Mouse (Mus musculus) activated CD4-positive, CD25-positive, alpha-beta regulatory T cell, adult 4 months (primary cell): ENCODE data around the gene Flt3l. TPM values are rescaled to one million over a fixed set of nuclear protein-coding genes. Genes with fewer than 3 reads are reported as not detected.
A peak's percentile ranks its signal among the peaks of the same experiment; 100 is the strongest.
"Not testable (repeated sequence)": the region's sequence is repeated elsewhere in the genome, so short reads cannot be mapped to it uniquely, and the experiment has no call there.

Experiments
- ATAC-seq: one replicate; pipeline ENCODE4 v1.8.0; 2017
- polyA plus RNA-seq, 2 experiments: library from polyadenylated mRNA; unstranded; fragments of 100-300 nt; shearing (Covaris generic); gene quantifications; one replicate each; pipeline ENCODE4 v1.2.1; 2017

Flt3l gene
- polyA plus RNA-seq, 2 experiments from 2014 or later = 118 to 125 TPM

DNA sequence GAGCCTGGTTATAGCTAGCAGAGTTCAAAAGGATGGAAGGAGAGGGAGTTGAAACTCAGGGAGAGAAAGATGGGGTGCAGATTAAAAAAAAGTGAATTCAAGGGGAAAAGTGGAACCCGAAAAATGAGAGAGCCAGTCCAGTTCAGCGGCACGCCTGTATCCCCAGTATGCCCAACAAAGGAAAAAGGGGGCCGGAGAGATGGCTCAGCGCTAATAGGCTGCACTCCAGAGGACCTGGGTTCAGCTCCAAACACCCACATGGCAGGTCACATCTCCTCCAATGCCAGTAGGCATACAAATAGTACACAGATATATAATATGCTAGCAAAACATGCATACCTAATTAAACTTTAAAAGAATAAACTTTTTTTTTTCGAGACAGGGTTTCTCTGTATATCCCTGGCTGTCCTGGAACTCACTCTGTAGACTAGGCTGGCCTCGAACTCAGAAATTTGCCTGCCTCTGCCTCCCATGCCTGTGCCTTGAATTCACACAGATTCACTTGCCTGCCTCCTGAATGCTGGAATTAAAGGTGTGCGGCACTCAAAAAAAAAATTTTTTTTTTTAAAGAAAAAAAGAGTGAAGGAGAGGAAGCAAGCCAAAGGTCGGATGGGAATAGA is 26.9 kb upstream of the Flt3l start:
- ATAC-seq = no peak

DNA sequence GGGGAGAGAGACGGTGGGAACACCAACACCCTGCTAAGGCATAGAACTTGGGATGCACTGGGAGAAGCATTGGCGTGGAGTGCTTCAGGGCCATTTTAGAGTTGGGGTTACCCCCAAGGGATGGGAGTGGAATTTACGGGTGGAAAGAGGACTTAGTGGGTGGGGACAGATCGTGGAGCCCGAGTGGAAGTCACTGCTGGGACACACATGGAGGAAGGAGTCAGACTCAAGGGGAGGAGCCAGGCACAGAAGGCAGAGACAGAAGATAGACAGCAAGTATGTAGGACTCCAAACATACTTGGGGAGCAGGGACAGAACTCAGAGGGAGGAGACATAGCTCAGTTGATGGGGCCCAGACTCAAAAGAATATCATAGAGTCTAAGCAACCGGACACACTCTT is 26.3 kb upstream of the Flt3l start:
- ATAC-seq = no peak

DNA sequence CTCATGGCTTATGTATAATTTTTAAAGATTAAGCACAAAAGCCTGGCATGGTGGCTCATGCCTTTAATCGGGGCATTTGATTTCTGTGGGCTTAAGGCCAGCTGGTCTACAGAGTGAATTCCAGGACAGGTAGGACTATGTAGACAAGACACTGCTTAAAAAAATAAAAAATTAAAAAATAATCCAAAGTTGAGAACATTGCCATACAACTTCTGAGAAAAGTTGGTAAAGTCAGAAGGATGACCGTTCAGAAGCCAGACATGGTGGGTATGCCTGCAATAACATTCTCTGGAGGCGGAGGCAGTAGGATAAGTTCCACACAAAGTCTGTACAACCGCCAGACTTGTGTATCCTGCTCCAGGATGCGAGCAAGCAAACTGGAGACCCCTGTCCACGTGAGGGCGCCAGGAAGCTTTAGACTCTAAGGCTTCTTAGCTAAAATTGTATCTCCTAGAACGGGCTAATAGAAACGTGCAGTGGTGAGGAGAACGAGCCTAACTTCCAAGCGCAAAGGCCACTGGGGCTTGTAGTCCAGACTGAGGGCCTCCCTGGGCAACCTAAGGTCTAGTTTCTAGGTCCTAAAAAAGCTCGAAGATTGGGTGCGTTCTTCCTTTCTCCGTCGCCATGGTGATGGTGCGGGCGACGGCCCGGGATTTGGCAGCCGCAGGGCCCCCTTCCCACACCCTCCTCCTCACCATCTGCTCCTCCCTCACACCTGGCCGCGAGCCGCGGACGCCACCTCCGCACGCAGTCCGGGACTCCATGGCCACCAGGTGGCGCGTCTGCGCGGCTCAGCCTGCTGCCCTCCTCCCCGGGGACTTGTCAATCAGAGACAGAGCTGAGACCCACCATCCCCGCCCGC is 25.6 kb upstream of the Flt3l start:
- peak; percentile 90 for ATAC-seq

DNA sequence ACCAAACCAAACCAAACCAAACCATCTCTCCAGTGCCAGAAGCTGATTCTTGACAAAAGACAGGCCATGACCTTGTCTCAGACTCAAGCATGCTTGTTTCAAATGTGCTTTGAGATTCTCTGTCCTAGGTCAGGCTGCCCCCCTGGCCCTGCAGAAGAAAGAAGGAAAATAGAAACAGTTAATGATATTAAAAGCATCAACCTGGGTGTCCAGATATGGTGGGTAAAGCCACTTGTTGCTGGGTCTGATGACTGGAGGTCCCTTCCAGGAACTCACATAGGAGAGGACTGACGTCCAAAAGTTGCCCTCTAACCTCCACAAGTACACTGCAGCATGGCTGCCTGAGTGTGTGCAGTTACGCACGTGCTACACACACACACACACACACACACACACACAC is 24.6 kb upstream of the Flt3l start:
- ATAC-seq = no peak

DNA sequence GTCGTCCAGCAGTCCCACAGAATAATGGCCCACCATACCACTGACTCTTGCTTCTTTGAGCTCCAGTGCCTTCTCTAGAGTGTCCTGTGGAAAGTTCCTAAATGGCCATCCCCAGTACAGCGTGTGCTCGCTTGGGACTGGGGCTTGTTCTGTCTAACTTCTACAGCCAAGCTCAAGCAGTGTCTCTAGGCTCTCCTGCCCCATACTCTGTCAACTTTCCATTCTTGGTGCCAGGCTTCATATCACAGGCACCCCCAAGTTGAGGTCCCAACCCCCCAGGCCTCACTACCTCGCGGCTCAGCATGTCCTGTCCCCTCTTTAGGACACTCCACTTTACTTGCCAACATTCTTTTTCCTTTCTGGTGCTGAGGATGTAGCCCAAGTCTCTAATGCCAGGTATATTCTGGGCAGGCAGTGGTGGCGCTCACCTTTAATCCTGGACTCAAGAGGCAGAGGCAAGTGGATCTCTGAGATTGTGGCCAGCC is 24.1 kb upstream of the Flt3l start:
- ATAC-seq = no peak

DNA sequence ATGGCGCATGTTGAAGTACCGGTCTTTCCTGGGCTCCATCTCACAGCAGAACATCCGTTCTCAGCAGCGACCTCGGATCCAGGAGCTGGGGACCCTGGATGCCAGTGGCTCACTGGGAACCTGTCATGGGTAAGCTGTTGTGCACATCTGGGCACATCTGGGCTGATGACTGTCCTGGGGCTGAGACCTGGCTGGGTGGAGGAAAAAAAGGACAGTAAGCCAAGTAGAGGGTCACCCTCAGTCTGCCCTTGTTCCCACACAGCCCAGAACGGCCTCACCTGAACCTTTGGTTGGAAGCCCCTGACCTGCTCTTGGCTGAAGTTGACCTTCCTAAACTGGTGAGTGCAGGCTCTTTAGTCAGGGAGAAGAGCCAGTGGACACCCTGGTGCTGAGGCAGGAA is 22.8 kb upstream of the Flt3l start:
- no peak for ATAC-seq

DNA sequence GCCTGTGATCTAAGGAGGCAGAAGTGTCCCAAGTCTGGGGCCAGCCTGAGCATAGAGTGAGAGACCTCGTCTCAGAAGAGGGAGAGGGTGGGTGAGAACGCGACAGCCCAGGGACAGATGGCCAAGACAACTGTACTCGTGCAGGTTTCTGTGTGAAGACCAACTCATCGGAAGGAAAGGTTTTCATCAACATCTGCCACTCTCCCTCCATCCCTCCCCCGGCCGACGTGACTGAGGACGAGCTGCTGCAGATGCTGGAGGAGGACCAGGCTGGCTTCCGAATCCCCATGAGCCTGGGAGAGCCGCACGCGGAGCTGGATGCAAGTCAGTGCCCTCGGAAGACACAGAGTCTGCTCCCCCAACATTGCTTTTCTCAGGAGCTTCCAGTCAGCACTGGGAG is 21.2 kb upstream of the Flt3l start:
- ATAC-seq = no peak

DNA sequence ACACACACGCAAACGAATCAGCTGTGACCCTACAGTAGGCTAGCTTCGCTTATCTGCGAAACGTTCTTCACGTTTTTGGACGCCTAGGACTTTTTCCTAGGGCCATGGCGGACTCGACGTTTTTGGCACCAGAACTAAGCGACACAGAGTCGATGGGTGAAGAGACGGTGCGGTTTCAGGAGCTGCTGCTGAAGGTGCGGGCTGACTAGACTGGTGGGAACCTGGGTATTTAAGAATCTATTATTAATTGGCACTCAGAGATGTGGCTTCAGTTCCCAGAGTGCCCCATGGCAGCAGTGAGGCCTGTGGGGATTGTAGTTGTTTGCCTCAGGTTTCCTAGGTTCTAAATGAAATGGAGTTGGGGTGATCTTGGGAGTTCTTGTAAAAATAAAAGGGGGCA is 20.0 kb upstream of the Flt3l start:
- no peak for ATAC-seq

DNA sequence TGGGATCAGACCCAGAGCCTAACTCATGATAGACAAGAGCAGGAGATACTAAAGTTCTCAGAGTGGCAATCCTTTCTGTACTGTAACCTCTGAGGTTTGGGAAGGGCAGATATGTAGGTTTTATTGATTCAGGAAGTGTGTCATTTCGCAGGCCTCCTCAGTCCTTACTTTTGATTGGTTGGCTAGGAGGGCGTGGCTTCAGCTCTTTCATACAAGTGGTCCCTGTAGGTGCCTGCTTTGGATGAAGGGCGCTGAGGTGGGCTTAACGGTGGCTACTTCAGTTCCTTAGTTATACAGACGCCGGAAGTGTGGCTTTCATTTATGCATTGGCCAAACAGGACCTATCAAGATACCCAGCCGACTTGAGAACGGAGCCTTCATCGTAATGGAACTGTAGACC is 19.4 kb upstream of the Flt3l start:
- no peak for ATAC-seq

DNA sequence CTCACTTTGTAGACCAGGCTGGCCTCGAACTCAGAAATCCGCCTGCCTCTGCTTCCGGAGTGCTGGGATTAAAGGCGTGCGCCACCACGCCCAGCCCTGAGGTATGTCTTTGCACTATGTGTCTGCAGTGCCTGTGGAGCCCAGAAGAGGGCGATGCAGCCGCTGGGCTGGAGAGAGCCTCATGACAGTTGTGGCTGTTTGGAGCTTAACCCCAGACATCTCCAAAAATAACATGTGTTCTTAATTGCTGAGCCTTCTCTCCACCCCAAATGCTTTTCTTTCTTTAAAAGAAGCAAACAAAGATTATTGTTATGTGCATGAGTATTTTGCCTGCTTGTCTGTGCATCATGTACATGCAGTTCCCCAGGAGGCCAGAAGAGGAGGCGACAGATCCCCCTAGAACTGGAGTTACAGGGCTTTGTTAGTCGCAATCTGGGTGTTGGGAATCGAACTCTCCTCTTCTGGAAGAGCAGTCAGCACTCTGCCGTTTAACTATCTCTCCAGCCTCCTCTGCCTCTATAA is 18.8 kb upstream of the Flt3l start:
- no peak for ATAC-seq

DNA sequence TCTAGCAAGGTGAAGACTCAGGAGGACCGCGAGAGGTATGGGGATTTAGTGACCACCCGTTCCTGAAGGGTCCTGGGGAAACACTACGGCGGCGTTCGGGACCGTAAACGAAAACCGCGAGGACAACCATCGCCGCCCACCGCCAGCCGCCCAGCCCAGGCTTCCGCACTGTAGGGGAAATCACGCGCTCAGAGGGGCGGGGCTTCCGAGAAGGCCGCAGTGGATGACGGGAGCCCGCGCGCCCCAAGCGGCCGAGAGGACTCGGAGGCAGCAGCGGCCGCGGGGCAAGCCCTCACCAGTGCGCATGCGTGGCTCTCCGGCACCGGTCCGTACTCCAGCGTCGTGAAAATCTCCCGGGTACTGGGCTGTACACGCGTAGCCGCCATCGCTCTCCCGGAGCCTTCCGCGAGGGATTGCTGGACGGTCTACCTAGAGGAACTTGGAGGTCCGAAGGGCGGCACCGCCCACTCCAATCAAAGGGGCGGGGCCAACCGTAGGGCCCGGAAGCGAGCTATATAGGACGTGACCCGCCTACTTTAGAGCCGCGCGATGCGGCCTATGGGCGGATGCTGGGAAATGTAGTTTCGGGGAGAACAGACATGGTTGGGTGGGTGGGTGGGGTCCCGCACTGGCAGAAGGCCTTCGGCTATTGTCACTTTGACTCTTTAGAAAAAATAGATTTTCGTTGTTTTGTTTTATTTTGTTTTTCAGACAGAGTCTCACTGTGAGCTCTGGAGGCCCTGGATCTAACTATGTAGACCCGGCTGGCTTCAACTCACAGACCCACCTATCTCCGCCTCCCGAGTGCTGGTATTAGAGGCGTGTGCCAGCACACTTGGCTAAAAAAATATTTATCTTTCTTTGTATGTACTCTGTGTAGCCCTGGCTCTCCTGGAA is 18.1 kb upstream of the Flt3l start, which contains the start of the genes Pih1d1 and Aldh16a1:
Gene Pih1d1, plus strand, starts transcription at position 208 of the 897 bp plus-strand sequence.
Gene Aldh16a1, minus strand, starts transcription at position 489 of the 897 bp plus-strand sequence.
- peak; percentile 96 for ATAC-seq

DNA sequence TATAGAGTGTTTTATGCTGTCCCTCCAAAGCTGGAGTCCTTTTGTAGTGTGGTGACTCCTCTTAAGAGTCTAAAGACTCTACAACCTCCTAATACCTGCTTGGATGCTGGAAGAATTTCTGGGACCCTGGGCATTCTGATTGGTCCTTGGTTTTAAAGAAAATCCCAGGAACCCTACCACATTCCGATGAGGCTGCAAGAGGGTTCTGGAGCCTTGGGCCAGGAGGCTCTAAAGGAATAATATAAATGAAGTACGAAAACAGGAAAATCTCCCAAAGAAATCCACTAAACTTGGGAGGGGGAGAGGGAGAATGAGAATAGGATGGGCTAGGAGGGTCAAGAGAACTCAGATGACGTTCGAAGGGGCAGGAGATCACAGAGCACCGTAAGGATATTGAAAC is 17.4 kb upstream of the Flt3l start:
- ATAC-seq = no peak

DNA sequence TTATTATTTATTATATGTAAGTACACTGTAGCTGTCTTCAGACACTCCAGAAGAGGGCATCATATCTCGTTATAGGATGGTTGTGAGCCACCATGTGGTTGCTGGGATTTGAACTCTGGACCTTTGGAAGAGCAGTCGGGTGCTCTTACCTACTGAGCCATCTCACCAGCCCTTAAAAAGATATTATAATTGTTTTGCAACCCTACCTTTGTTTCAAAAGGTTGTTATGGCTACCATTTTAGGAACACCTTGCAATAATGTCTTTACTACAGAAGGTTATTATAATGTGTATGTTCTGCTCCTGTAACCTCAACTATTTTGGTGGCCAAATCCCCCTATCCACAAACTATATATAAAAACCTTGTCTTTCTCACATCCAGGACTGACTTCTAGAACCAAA is 16.8 kb upstream of the Flt3l start:
- not testable (repeated sequence) for ATAC-seq

DNA sequence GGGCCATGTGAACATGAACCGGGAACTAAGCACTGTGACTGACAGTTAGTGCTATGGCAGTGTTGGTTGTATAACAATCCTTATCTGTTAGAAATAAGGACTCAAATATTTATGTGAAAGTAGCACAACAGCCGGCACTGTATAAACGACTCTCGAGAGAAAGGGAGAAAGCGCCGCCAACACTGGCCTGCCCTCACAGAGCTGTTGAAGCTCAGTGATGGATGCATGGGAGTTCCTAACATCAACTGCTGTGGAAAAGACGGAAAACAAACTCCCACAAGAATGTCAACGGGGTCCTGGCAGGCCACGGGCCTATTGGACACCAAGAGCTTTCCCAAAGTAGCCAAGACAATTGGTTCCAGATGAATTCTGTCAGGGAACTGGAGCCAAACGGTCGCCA is 15.1 kb upstream of the Flt3l start:
- ATAC-seq = no peak

DNA sequence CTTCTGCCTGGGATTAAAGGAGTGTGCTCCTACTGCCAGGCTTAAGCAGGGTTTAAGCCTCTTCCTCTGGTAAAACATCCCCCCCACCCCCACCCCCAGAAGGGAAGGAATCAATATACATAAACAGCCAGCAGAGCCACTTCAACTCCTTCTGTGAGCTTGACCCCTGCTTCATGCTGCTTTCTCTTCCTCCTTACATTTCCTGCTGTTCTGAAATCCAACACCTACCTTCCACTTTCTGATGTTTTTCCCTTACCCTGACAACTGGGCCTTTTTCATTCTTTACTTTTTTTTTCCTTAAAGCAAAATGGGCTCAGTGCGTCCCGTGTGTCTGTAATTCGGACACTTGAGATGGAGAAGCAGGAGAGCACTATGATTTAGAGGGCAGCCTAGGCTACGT is 14.1 kb upstream of the Flt3l start:
- no peak for ATAC-seq

DNA sequence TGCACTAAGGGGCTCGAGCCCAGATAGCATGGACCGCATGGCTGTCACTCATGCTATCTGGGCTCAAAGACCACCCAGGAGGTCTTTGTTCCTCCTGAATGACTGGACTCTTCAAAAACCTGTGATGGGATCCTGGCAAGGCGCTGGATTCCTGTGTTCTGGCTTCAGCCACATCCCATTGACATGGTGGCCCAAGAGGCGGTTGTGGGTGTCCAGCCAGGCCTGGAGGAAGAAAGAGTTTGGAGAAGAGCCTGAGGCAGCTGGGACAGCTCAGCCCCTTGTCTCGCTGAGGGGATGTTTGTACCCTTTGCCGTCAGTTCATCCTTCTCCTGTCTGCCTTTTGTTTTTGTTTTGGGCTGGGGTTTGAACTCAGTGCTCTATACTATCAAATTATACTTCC is 13.3 kb upstream of the Flt3l start:
- ATAC-seq = no peak

DNA sequence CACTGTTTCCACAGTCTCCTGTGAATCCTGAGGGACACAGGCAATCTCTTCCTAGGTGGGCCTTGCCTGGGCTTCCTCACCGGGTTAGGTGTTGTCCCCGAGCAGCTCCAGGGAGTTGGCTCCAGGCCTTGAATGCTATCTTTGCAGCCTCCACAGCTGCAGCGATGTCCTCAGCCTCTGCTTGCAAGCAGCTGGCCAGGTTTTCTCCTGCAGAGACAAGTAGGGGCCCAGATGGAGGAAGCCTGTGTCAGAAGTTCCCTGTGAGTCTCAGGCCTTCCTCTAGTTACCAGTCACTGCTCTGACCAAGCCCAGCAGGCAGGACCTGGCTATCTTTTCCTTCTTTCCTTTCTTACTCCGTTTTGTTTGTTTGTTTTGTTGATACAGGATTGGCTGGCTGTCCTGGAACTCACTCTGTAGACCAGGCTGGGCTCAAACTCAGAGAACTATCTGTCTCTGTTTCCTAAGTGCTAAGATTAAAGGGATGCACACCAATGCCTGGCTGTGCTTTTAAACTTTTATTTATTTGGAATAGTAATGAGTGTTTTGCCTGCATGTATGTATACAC is 12.4 kb upstream of the Flt3l start:
- ATAC-seq = no peak

DNA sequence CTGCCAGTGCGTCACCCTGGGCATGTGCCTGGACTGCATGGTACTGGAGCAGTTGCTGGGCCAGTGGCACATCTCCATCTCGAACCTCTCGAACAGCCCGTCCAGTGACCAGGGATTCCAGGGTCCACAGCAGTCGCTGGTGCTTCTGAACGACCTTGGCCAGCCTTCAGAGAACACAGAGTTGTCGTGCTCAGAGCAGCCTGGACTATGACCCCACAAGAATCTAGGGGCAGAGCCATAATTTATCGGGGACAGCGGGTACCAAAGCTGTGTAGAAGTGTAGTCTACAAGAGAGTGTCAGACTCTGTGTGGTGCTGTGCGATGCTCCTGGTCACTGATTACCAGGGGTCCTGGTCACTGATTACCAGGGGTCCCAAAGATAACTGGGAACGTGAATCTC is 11.7 kb upstream of the Flt3l start:
- no peak for ATAC-seq

DNA sequence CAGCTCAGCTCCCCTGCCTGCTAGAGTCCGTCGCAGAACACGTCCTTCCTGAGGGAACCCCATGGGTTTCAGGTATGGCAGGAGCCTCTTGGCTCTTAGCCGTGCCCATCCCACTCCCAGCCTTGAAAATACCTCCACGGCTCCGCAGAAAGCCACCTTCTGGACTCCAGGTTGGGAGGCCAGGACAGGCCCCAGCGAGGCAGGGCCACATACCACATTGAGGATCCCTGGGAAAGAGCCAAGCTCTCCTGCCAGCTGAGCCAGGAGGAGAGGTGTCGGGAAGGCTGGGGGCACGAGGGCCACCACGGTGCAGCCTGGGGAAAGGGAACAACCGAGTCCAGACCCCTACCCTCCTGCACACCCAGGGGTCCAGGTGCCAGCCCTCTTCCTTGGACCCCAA is 11.0 kb upstream of the Flt3l start:
- no peak for ATAC-seq

DNA sequence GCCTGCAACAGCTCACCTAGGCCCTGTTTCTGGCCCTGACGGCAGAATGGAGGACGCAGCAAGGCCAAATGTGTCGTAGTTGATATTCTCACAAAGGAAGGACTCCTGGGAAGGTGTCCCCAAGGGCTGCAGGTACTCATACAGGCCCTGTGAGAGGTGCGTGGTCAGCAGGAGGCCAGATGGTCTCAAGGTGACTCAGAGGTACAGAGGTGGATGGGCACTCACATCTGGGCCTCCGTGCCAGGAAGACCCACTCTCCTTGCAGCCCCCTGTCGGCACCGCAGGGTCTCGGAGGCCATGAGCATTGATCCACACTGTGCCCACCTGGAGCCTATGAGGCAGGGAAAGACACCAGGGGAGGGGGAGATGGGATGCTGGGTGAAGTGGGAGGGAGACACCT is 9.2 kb upstream of the Flt3l start:
- ATAC-seq = no peak

DNA sequence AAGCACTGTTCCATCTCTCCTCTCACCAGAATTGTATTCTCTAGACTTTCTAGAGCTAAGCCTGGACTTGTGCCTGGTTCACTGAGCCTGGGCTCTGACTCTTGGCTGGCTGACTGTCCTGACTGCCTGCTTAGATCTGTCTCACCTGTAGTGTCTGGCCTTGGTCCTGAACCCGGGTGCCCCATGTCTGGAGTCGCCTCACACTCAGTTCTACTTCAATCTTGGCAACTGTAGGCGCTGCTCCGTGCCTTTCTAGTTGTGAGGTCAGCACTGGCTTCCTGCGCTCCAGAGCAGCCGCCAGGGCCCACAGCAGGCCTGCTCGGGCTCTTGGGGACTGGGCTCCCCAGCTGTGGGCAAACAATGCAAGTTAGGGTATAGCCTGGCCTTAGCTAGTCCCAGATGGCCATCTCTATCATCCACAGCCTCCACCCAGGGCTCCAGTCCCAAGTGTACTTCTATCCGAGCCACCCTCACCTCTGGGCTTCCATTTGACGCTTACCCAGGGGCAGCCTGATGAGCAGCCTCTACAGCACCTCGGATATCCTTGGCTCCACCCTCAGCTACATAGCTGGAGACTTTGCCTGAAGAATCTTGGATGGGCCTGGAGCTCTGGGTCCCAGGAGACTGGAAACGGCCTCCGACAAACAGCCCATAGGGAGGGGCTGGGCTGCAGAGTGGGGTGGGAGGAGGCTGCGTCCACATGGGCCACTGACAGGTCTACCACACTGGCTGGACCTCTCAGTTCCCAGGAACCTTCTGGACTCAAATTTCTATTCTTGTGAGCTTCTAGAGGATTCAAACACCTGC is 8.3 kb upstream of the Flt3l start:
- ATAC-seq = no peak

DNA sequence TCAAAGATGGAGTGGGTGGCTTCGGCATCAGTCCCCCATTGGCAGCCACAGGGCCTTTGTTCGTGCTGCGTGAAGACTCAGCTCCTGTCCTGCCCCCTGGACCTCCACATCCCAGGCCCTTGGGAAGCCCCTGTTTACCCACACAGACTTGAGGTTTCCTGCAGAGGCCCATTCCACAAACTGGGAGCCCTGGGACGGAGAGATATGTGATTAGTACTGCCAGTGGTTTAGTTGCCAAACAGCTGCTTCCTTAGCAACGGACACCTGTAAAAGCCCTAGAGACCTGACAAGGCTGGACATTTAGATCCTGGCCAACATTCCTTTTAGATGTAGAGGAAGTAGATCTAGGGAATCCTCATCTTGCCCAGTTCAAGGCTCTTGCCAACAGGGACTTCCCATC is 5.7 kb upstream of the Flt3l start:
- ATAC-seq = no peak
